Mouse (Mus musculus) liver, adult 2 months (tissue): Measurements from ENCODE around the gene Npdc1.

Source experiments
- CTCF ChIP-seq: fragments of 200-500 bp; IDR thresholded peaks from 2 replicates; pipeline ENCODE4 v1.5.1; 2011; ENCODE audit warnings: low read depth, low read length, control low read depth
- POLR2A ChIP-seq: fragments of 200-500 bp; IDR thresholded peaks from 2 replicates; pipeline ENCODE4 v1.6.1; 2011; ENCODE audit warnings: low read length, control low read depth; ENCODE audit not compliant: insufficient read depth; ENCODE audit errors: extremely low read depth

- no peak for TF ChIP-seq CTCF
- TF ChIP-seq POLR2A = no peak
Measured at GRCm38 (mm10) chr2:25403994-25404393, 4.8 kb downstream of the Npdc1 start.
